Mouse (Mus musculus): ENCODE measurements at regions not wholly inside any gene's neighbourhood (a gene's known extent, or its start where the extent isn't known, plus 50 kb on each side); places are given as distances from the start of the nearest gene placed in this dataset.

DNA sequence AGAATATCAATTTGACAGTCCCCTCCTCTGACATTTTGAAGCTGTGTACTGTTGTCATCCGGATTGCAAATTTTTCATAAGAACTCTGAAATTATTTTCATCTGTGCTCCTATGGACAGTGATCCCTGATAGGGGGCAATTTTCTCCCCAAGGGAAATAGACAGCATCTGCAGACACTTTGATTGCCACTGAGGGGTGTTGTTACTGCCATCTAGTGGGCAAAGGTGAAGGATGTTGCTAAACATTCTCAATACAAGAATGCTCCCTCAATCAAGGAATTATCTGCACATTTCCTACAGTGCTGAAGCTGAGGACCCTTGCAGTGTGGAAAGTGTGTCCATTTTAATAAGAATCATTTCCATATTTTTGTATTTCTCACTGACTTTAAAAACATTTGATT is 233.7 kb downstream of the Car8 start:
- TF ChIP-seq CTCF (IDR thresholded peaks at IDR 0.05; ENCODE audit: control insufficient read depth, insufficient read depth, low read length), result no peak
- TF ChIP-seq POLR2A (IDR thresholded peaks at IDR 0.05; ENCODE audit: borderline replicate concordance, control insufficient read depth, low read depth, low read length), result no peak

Measured in bone marrow, adult 2 months (tissue).